Mouse (Mus musculus) testis, adult 2 months (tissue): ENCODE results near the gene Enpp3. TPM values are rescaled to one million over a fixed set of nuclear protein-coding genes. Genes with fewer than 3 reads are reported as not detected.

ENCODE experiments used
- H3K27ac ChIP-seq: fragments of 200-500 bp; 2 replicates; pipeline ENCODE4 v1.5.1; 2012; ENCODE audit warnings: low read depth, low read length; ENCODE audit not compliant: control insufficient read depth, insufficient read depth
- H3K27me3 ChIP-seq: fragments of 200-500 bp; 2 replicates; pipeline ENCODE4 v1.6.1; 2012; ENCODE audit warnings: mild to moderate bottlenecking, low read length, moderate library complexity; ENCODE audit not compliant: control insufficient read depth, insufficient read depth
- H3K36me3 ChIP-seq: fragments of 200-500 bp; 2 replicates; pipeline ENCODE4 v1.6.1; 2012; ENCODE audit warnings: mild to moderate bottlenecking, low read length; ENCODE audit not compliant: control insufficient read depth, insufficient read depth
- H3K4me1 ChIP-seq: fragments of 200-500 bp; 2 replicates; pipeline ENCODE4 v1.6.1; 2012; ENCODE audit warnings: low read length; ENCODE audit not compliant: control insufficient read depth, insufficient read depth
- H3K4me3 ChIP-seq: fragments of 200-500 bp; 2 replicates; pipeline ENCODE4 v1.5.1; 2012; ENCODE audit warnings: low read depth, mild to moderate bottlenecking, low read length, moderate library complexity, mixed read lengths; ENCODE audit not compliant: control insufficient read depth
- CTCF ChIP-seq: fragments of 200-500 bp; IDR thresholded peaks from 2 replicates; pipeline ENCODE4 v1.5.1; 2012; ENCODE audit warnings: low read depth, mild to moderate bottlenecking, inconsistent platforms, low read length, moderate library complexity; ENCODE audit not compliant: control insufficient read depth, insufficient read depth, insufficient replicate concordance
- POLR2A ChIP-seq: fragments of 200-500 bp; IDR thresholded peaks from 2 replicates; pipeline ENCODE4 v1.6.1; 2012; ENCODE audit warnings: low read depth, mild to moderate bottlenecking, inconsistent platforms, low read length, moderate library complexity; ENCODE audit not compliant: control insufficient read depth
- polyA plus RNA-seq: library from polyadenylated mRNA; depleted of rRNA; stranded (reverse); fragments of >200 nt; gene quantifications from 2 replicates; pipeline ENCODE4 v1.2.3, GENCODE M21; 2012

The Enpp3 gene
- polyA plus RNA-seq, 1 experiment, result 0.51 TPM

- no peaks in the 10 kb centered on the region for H3K4me1 ChIP-seq
- H3K4me3 ChIP-seq, result peak overlapping the region; percentile 13; the same call in 1 of the 2 replicates
- no peaks in the 10 kb centered on the region for H3K36me3 ChIP-seq
- H3K27ac ChIP-seq, result peak overlapping the region; percentile 29; the same call in 1 of the 2 replicates
- TF ChIP-seq CTCF, result no peak
- no peaks in the 10 kb centered on the region for H3K27me3 ChIP-seq
Observed at GRCm38 (mm10) chr10:24777916-24778642, 64.5 kb downstream of the Enpp3 start.

GRCm38 (mm10) chr10:24769496-24769895 is 73.1 kb downstream of the Enpp3 start:
- no peaks in the 10 kb centered on the region for H3K27me3 ChIP-seq

GRCm38 (mm10) chr10:24767695-24768094 is 74.9 kb downstream of the Enpp3 start:
- no peaks in the 10 kb centered on the region for H3K36me3 ChIP-seq
- no peak overlapping the region for H3K27ac ChIP-seq
- H3K4me3 ChIP-seq, result no peak overlapping the region
- H3K4me1 ChIP-seq, result no peaks in the 10 kb centered on the region
- H3K27me3 ChIP-seq, result no peaks in the 10 kb centered on the region
- TF ChIP-seq CTCF, result no peak
- TF ChIP-seq POLR2A, result no peak

More at GRCm38 (mm10) chr10:24769496-24769895, 73.1 kb downstream of the Enpp3 start:
- TF ChIP-seq POLR2A (no peak), CTCF (no peak)
- Histone ChIP-seq H3K4me3 (no peak overlapping the region), H3K27ac (no peak overlapping the region), H3K36me3 (no peaks in the 10 kb centered on the region), H3K4me1 (no peaks in the 10 kb centered on the region)

GRCm38 (mm10) chr10:24766061-24766460 is 76.6 kb downstream of the Enpp3 start:
- Histone ChIP-seq H3K36me3 (no peaks in the 10 kb centered on the region), H3K27ac (no peak overlapping the region), H3K27me3 (no peaks in the 10 kb centered on the region), H3K4me1 (no peaks in the 10 kb centered on the region), H3K4me3 (no peak overlapping the region)
- TF ChIP-seq POLR2A, result no peak
- no peak for TF ChIP-seq CTCF

- no peaks in the 10 kb centered on the region for H3K27me3 ChIP-seq
- H3K4me3 ChIP-seq, result no peak overlapping the region
- no peaks in the 10 kb centered on the region for H3K4me1 ChIP-seq
- TF ChIP-seq POLR2A (no peak), CTCF (no peak)
- no peaks in the 10 kb centered on the region for H3K36me3 ChIP-seq
- no peak overlapping the region for H3K27ac ChIP-seq
Observed at GRCm38 (mm10) chr10:24765151-24765755, 77.4 kb downstream of the Enpp3 start.

GRCm38 (mm10) chr10:24764640-24765039 is 78.0 kb downstream of the Enpp3 start:
- no peak overlapping the region for H3K27ac ChIP-seq
- TF ChIP-seq POLR2A (no peak), CTCF (no peak)
- H3K4me1 ChIP-seq, result no peaks in the 10 kb centered on the region
- H3K36me3 ChIP-seq, result no peaks in the 10 kb centered on the region
- H3K4me3 ChIP-seq, result no peak overlapping the region
- H3K27me3 ChIP-seq, result no peaks in the 10 kb centered on the region

GRCm38 (mm10) chr10:24763257-24763656 is 79.4 kb downstream of the Enpp3 start:
- no peaks in the 10 kb centered on the region for H3K27me3 ChIP-seq
- H3K4me1 ChIP-seq, result no peaks in the 10 kb centered on the region
- no peaks in the 10 kb centered on the region for H3K36me3 ChIP-seq
- H3K27ac ChIP-seq, result no peak overlapping the region
- no peak overlapping the region for H3K4me3 ChIP-seq
- TF ChIP-seq CTCF, result no peak
